Comparison of ENCODE assay signal across 1 mouse cellular context in genomic region chr7:30279536-30279935, GRCm38 (mm10).
TF ChIP-seq lines count a peak whose summit lies in the region.

No protein-coding gene starts in this region.

TF ChIP-seq in MEL, 35 proteins besides CTCF, POLR2A, EP300 and RAD21:
- no peak for TF ChIP-seq MXI1 (IDR thresholded peaks at IDR 0.05; ENCODE audit: low read depth, low read length)
- no peak for TF ChIP-seq USF1 (IDR thresholded peaks at IDR 0.05; ENCODE audit: low read depth, low read length)
- peak; percentile 37; the same call in 1 of the 2 replicates for TF ChIP-seq CHD1 (IDR thresholded peaks at IDR 0.05; ENCODE audit: low read depth, low read length)
- no peak for TF ChIP-seq BHLHE40 (IDR thresholded peaks at IDR 0.05; ENCODE audit: borderline replicate concordance, low read depth, low read length)
TF ChIP-seq in MEL: peak in this region for 1.
